Mouse (Mus musculus) left cerebral cortex, postnatal 36 days (tissue): ENCODE data around the gene Zfp871. TPM values are rescaled to one million over a fixed set of nuclear protein-coding genes. Genes with fewer than 3 reads are reported as not detected.
"Not testable (repeated sequence)": the region's sequence is repeated elsewhere in the genome, so short reads cannot be mapped to it uniquely, and the experiment has no call there.

Experiments
- DNase-seq, 2 experiments: peaks; one replicate each; pipeline ENCODE4 v3.0.0; 2021 to 2022; ENCODE audit warnings: low spot score in 2 of 2, mixed read lengths in 1 of 2
- intact Hi-C: fragments of 180-260 bp; cut with DNase I; formaldehyde crosslinking; loops from one replicate; pipeline ENCODE4 v1.15.1; 2025
- total RNA-seq, 2 experiments: library from RNA; stranded (reverse); gene quantifications; 2 replicates each; pipeline ENCODE4 v1.2.3; 2021

Zfp871 gene
- total RNA-seq, 2 experiments from 2014 or later: 66.0 to 88.5 TPM

DNA sequence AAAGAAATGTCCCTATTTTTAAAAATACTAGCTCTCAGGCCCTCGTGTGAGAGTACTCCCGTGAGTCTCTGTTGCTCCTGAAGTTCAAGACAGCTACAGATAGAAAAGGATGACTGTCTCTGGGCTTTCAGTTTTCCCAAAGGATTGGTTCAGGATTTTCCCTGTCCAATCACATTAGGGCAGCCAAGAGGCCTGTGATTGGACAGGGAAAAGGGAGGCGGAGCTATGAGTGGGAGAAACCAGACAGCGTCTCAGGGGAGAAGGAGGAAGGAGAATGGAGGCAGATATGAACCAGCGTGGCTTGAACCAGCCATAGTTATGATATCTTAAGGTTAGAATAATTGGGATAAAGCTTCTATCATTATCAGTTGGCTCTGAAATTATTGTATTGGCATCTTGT is 37.5 kb downstream of the Zfp871 start:
- intact Hi-C loops: no loop called here
- DNase-seq: no peak

GRCm38 (mm10) chr17:32741057-32741456 is 47.0 kb downstream of the Zfp871 start:
- intact Hi-C loops: no loop called here
- DNase-seq: no peak

DNA sequence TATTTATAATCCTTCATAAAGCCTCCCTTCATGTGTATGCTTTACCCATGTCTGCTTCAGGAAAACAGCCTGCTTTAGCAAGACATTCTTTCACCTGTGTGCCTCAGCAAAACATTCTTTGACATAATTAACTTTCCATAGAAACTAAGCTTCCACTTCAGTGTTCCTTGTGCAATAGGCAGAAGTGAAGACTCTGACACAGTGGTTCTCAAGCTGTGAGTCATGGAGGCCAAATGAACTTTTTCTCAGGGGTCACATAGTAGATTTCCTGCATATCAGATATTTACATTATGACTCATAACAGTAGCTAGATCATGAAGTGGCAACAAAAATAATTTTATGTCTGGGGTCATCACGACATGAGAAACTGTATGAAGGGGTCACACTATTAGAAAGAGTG is 49.7 kb downstream of the Zfp871 start:
- intact Hi-C loops: no loop called here
- DNase-seq: no peak

DNA sequence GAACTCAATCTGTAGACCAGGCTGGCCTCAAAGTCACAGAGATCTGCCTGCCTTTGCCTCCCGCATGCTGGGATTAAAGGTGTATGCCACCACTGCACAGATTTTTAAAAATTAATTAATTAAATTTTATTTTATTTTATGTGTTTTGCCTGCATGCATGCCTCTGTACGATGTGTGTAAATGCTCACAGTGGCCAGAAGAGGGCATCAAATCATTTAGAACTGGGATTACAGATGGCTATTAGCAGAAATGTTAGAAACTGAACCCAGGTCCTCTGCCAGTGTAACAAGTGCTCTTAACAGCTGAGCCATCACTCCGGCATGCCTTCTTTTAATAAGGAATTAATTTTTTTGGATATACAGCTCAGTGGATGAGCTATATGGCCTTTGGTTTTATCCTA is 59.1 kb downstream of the Zfp871 start:
- no peak for DNase-seq
- intact Hi-C loops: no loop called here

- intact Hi-C loops: not testable (repeated sequence)
These were observed 61.7 kb downstream of the Zfp871 start for GRCm38 (mm10) chr17:32726360-32726759.

DNA sequence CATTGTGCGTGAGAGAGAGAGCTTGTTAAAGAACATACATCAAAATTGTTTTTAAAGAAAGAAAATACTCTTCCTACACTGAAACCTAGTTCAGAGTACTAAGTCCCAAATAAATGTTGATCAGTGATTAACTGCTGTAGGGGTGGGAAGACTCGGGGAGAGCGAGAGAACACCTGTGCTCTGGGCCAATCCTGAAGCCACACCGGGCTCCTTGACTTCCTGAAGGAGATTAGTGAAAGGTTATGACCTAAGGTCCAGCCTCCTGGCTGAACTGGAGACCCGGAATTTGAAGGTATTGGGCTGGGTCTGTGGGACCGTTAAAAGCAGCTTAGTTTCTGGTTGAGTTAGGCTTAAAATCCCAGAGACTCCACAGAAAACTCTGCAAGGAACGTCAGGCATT is 65.3 kb downstream of the Zfp871 start:
- no peak for DNase-seq
- intact Hi-C loops: no loop called here

More at GRCm38 (mm10) chr17:32726360-32726759, 61.7 kb downstream of the Zfp871 start:
- DNase-seq: not testable (repeated sequence)

DNA sequence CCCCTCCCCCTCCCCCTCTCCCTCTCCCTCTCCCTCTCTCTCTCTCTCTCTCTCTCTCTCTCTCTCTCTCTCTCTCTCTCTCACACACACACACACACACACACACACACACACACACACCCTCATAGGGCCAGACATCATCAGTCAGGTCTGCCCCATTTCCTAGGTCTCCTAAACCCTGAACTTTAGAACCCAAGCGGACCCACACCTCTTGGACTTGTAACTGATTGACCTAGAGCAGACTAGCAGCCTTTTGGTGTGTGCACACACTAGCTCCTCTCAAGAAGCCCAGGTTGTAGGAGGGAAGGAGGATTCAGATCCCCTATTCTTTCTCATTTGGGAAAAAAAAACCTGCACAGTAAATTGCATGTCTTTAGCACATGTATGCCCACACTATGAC is 65.9 kb downstream of the Zfp871 start:
- intact Hi-C loops, DNase-seq: not testable (repeated sequence)

Other genes starting within 250 kb of the Zfp871 start
- gene Cyp4f37, start 167.0 kb downstream of the Zfp871 start, total RNA-seq: not detected
- not detected for gene Cyp4f40, start 129.4 kb downstream of the Zfp871 start, total RNA-seq
- 10 to 100 TPM; 18.3 to 19.3 TPM for gene Cyp4f15, start 102.7 kb downstream of the Zfp871 start, total RNA-seq
- 1 to 10 TPM; 5.7 to 8.5 TPM for gene Zfp811, start 21.6 kb upstream of the Zfp871 start, total RNA-seq
- 10 to 100 TPM; 24.2 to 32.7 TPM for gene Zfp799, start 42.0 kb upstream of the Zfp871 start, total RNA-seq
- gene Zfp870, start 103.4 kb upstream of the Zfp871 start, total RNA-seq: 1 to 10 TPM; 8.4 to 8.9 TPM
- gene Cyp4f14, start 129.1 kb upstream of the Zfp871 start, total RNA-seq: 1 to 10 TPM; 5.5 to 5.6 TPM
- gene Cyp4f13, start 159.1 kb upstream of the Zfp871 start, total RNA-seq: 10 to 100 TPM; 17.2 to 21.7 TPM
- 1 to 10 TPM; 4.1 to 4.6 TPM for gene Zfp472, start 177.5 kb upstream of the Zfp871 start, total RNA-seq
- 10 to 100 TPM; 13.6 to 18.2 TPM for gene Zfp952, start 204.8 kb upstream of the Zfp871 start, total RNA-seq
- gene Zfp763, start 245.1 kb upstream of the Zfp871 start, total RNA-seq: 10 to 100 TPM; 18.3 to 19.6 TPM